Comparison of ENCODE assay signal across 9 mouse cellular contexts in the genomic region with DNA sequence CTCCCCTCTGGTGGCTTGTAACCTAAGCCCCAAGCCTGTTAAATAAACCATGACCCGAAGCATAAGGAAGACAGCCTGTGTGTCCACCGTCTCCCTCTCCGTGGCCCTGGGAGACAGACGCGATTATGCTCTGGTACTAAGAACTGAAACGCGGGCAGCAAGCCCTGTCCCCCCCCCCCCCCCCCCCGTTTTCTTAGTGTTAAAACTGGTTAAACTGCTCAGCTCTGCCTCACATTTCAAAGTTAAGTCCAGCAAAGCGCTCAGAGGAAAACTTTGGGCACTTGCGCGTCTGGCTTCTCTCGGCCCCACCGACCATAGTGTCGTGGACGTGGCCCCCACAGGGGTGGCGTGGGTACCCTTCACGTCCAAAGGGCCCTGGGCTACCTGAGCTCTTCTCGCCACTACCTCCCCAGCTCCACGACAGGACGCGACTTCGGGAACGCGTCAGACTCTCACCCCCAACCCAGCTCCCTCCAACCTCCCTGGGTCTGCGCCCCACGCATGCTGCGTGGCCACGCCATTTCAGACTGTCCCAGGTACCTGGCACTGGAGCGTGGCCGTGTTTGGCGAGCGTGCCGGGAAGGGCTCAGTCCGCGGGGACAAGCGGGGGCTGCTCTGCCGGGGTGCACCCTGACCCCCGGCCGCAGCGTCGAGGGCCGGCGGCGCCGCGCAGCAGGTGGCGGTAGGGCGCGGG. TPM values are rescaled to one million over a fixed set of nuclear protein-coding genes. Genes with fewer than 3 reads are reported as not detected.
DNase-seq lines count a peak whose midpoint lies in the region; ATAC-seq and TF ChIP-seq lines count a peak whose summit lies in the region.
"Had no signal": no experiment of that assay in that cellular context is flagged by ENCODE, and none has a peak within 500 bp of the region (broad histone marks: within the 10 kb centered on the region; RNA-seq: fewer than 3 reads in every experiment).

No protein-coding gene starts in this region.

- H3K9ac ChIP-seq in ES-Bruce4 (ENCODE audit: low read depth, poor library complexity, severe bottlenecking): peak overlapping the region; percentile 47
- peak overlapping the region; percentile 76 for H3K9ac ChIP-seq in intestine, embryonic 16.5 days (ENCODE audit: low read depth, low read length)
- peak overlapping the region; percentile 61 for H3K9ac ChIP-seq in neural tube, embryonic 12.5 days

- no peaks in the 10 kb centered on the region for H3K36me3 ChIP-seq in heart, embryonic 10.5 days
- H3K36me3 ChIP-seq in ES-Bruce4 (ENCODE audit: control insufficient read depth, insufficient read depth, low read length, poor library complexity, severe bottlenecking): no peaks in the 10 kb centered on the region
- H3K36me3 ChIP-seq in embryonic facial prominence, embryonic 10.5 days (replicated peaks): no peaks in the 10 kb centered on the region
- no peaks in the 10 kb centered on the region for H3K36me3 ChIP-seq in intestine, embryonic 16.5 days (ENCODE audit: control insufficient read depth, insufficient read depth, low read length)
- no peaks in the 10 kb centered on the region for H3K36me3 ChIP-seq in neural tube, embryonic 12.5 days

- peak overlapping the region; percentile 75 for H3K27ac ChIP-seq in heart, embryonic 10.5 days
- H3K27ac ChIP-seq in ES-Bruce4 (ENCODE audit: insufficient read depth, low read length): no peak overlapping the region
- peak overlapping the region; percentile 59; the same call in 1 of the 2 replicates for H3K27ac ChIP-seq in embryonic facial prominence, embryonic 10.5 days (replicated peaks)
- H3K27ac ChIP-seq in intestine, embryonic 16.5 days (ENCODE audit: low read length): peak overlapping the region; percentile 53; the same call in 1 of the 2 replicates
- H3K27ac ChIP-seq in neural tube, embryonic 12.5 days: no peak overlapping the region

- 4% methylated on average over 49 of the region's 49 CpGs for WGBS in heart, embryonic 10.5 days
- WGBS in embryonic facial prominence, embryonic 10.5 days: 3% methylated on average over 49 of the region's 49 CpGs
- 2% methylated on average over 47 of the region's 49 CpGs for WGBS in intestine, embryonic 16.5 days
- 4% methylated on average over 49 of the region's 49 CpGs for whole genome bisulfite sequencing in neural tube, embryonic 12.5 days

- peak overlapping the region; percentile 99 for H3K4me2 ChIP-seq in intestine, embryonic 16.5 days (ENCODE audit: low read depth, low read length)
- H3K4me2 ChIP-seq in neural tube, embryonic 12.5 days (replicated peaks): peak overlapping the region; percentile 94

- no peak for TF ChIP-seq POLR2A in ES-Bruce4 (IDR thresholded peaks at IDR 0.05; ENCODE audit: insufficient read depth, low read length)

- no peak for TF ChIP-seq EP300 in ES-Bruce4 (IDR thresholded peaks at IDR 0.05; ENCODE audit: insufficient read depth, low read depth, low read length)

- no peak for TF ChIP-seq CTCF in ES-Bruce4 (IDR thresholded peaks at IDR 0.05; ENCODE audit: low read depth, low read length)

- H3K4me1 ChIP-seq in heart, embryonic 10.5 days: peaks cover 14% of the 10 kb centered on the region
- H3K4me1 ChIP-seq in ES-Bruce4 (ENCODE audit: control insufficient read depth, insufficient read depth, low read length): no peaks in the 10 kb centered on the region
- peaks cover 15% of the 10 kb centered on the region for H3K4me1 ChIP-seq in embryonic facial prominence, embryonic 10.5 days
- H3K4me1 ChIP-seq in intestine, embryonic 16.5 days (ENCODE audit: control insufficient read depth, insufficient read depth, low read length): 0 out of 2 replicates have a peak, but pooled peaks cover 2% of the 10 kb centered on the region
- peaks cover 12% of the 10 kb centered on the region; the same call in 1 of the 2 replicates for H3K4me1 ChIP-seq in neural tube, embryonic 12.5 days

- H3K4me3 ChIP-seq in heart, embryonic 10.5 days: peak overlapping the region; percentile 74
- H3K4me3 ChIP-seq in ES-Bruce4 (ENCODE audit: low read depth, low read length): peak overlapping the region; percentile 62
- peak overlapping the region; percentile 72 for H3K4me3 ChIP-seq in embryonic facial prominence, embryonic 10.5 days
- peak overlapping the region; percentile 68 for H3K4me3 ChIP-seq in intestine, embryonic 16.5 days (ENCODE audit: low read length)
- peak overlapping the region; percentile 60 for H3K4me3 ChIP-seq in neural tube, embryonic 12.5 days

- peaks cover 36% of the 10 kb centered on the region for H3K27me3 ChIP-seq in heart, embryonic 10.5 days (ENCODE audit: insufficient read depth, poor library complexity, severe bottlenecking)
- 0 out of 2 replicates have a peak, but pooled peaks cover 2% of the 10 kb centered on the region for H3K27me3 ChIP-seq in ES-Bruce4 (ENCODE audit: control insufficient read depth, insufficient read depth, low read length, poor library complexity, severe bottlenecking)
- H3K27me3 ChIP-seq in embryonic facial prominence, embryonic 10.5 days (replicated peaks; ENCODE audit: low read depth, poor library complexity, severe bottlenecking): peaks cover 55% of the 10 kb centered on the region
- H3K27me3 ChIP-seq in intestine, embryonic 16.5 days (replicated peaks; ENCODE audit: control insufficient read depth, insufficient read depth, low read length): peaks cover 5% of the 10 kb centered on the region; the same call in 1 of the 2 replicates
- peaks cover 17% of the 10 kb centered on the region for H3K27me3 ChIP-seq in neural tube, embryonic 12.5 days (replicated peaks)

- DNase-seq in heart, embryonic 10.5 days (ENCODE audit: low spot score): no peak
- no peak for DNase-seq in heart, postnatal 25 days (ENCODE audit: low spot score)
- DNase-seq in embryonic facial prominence, embryonic 10.5 days (ENCODE audit: low spot score): peak; percentile 31
- DNase-seq in urinary bladder, postnatal 25 days (ENCODE audit: low spot score): no peak
- no peak for DNase-seq in ovary, postnatal 10 days (ENCODE audit: low spot score)

- intact Hi-C loops in heart, postnatal 25 days (cut with DNase I): no loop called here

- no peaks in the 10 kb centered on the region for H3K9me3 ChIP-seq in heart, embryonic 10.5 days
- H3K9me3 ChIP-seq in ES-Bruce4 (replicated peaks; ENCODE audit: control insufficient read depth, insufficient read depth, low read length, poor library complexity, severe bottlenecking): no peaks in the 10 kb centered on the region
- no peaks in the 10 kb centered on the region for H3K9me3 ChIP-seq in embryonic facial prominence, embryonic 10.5 days
- H3K9me3 ChIP-seq in intestine, embryonic 16.5 days (ENCODE audit: control insufficient read depth, low read length): no peaks in the 10 kb centered on the region
- no peaks in the 10 kb centered on the region for H3K9me3 ChIP-seq in neural tube, embryonic 12.5 days

- peak; percentile 77 for ATAC-seq in intestine, embryonic 16.5 days
- ATAC-seq in neural tube, embryonic 12.5 days (ENCODE audit: low FRiP score, low read depth): peak; percentile 74

RNA-seq across cellular contexts. Expression of a gene that starts 0.7 kb away (rescaled TPM):
- 2.5 and 3.4 TPM in 2 replicates for polyA plus RNA-seq in heart, embryonic 10.5 days (2016; fragmentation: Nextera tagmentation; extraction: Ambion mirVana)
- total RNA-seq in heart, postnatal 25 days (2021): under 1 TPM; 0.53 to 0.73 TPM
- polyA plus RNA-seq in ES-Bruce4 (2011; ENCODE audit: insufficient read depth, insufficient read length, low read depth, missing spikeins): 0.70 and 0.94 TPM in 2 replicates
- 0.91 and 0.96 TPM in 2 replicates for polyA plus RNA-seq in embryonic facial prominence, embryonic 10.5 days (2016; fragmentation: Nextera tagmentation; extraction: Ambion mirVana)
- polyA plus RNA-seq in intestine, embryonic 16.5 days (2015; fragmentation: Nextera tagmentation; extraction: Ambion mirVana): 11.1 and 12.6 TPM in 2 replicates
- 0.75 and 1.3 TPM in 2 replicates for polyA plus RNA-seq in neural tube, embryonic 12.5 days (2016; fragmentation: Nextera tagmentation; extraction: Ambion mirVana)
- total RNA-seq: MEL had no signal

Comparison
In these comparisons a context has a peak if more than half of its experiments do, and no peak if none do; other contexts are left out.
1. H3K27ac ChIP-seq: peak in heart, embryonic 10.5 days (single experiment), embryonic facial prominence, embryonic 10.5 days (single experiment) and intestine, embryonic 16.5 days (single experiment); none in ES-Bruce4 (single experiment) and neural tube, embryonic 12.5 days (single experiment).
2. Peak in every context shown above with its lines, with median percentiles within 50 percentile points of each other: H3K4me3 ChIP-seq and H3K9ac ChIP-seq.